Mouse (Mus musculus) kidney, embryonic 15.5 days (tissue): ENCODE measurements at regions not wholly inside any gene's neighbourhood (a gene's known extent, or its start where the extent isn't known, plus 50 kb on each side); places are given as distances from the start of the nearest gene placed in this dataset.
"Not testable (repeated sequence)": the region's sequence is repeated elsewhere in the genome, so short reads cannot be mapped to it uniquely, and the experiment has no call there.

Source experiments
- ATAC-seq: fragments of 200-750 bp; cut with Nextera tagmentation; replicated peaks from 2 replicates; pipeline ENCODE4 v1.8.0; 2017; ENCODE audit warnings: moderate TSS enrichment; ENCODE audit not compliant: low FRiP score
- H3K27ac ChIP-seq: fragments of 300-500 bp; sonication (generic); 2 replicates; pipeline ENCODE4 v1.5.1; 2015; ENCODE audit warnings: mild to moderate bottlenecking, inconsistent platforms
- H3K27me3 ChIP-seq: fragments of 300-500 bp; sonication (generic); 2 replicates; pipeline ENCODE4 v1.6.1; 2015; ENCODE audit warnings: inconsistent platforms
- H3K36me3 ChIP-seq: fragments of 300-500 bp; sonication (generic); 2 replicates; pipeline ENCODE4 v1.6.1; 2015; ENCODE audit warnings: inconsistent platforms
- H3K4me1 ChIP-seq: fragments of 300-500 bp; sonication (generic); 2 replicates; pipeline ENCODE4 v1.6.1; 2015; ENCODE audit warnings: inconsistent platforms
- H3K4me2 ChIP-seq: fragments of 300-500 bp; sonication (generic); 2 replicates; pipeline ENCODE4 v1.6.1; 2015; ENCODE audit warnings: moderate library complexity, mild to moderate bottlenecking, inconsistent platforms
- H3K4me3 ChIP-seq: fragments of 300-500 bp; sonication (generic); replicated peaks from 2 replicates; pipeline ENCODE4 v1.5.1; 2015; ENCODE audit warnings: mild to moderate bottlenecking, inconsistent platforms
- H3K9ac ChIP-seq: fragments of 300-500 bp; sonication (generic); 2 replicates; pipeline ENCODE4 v1.6.1; 2015; ENCODE audit warnings: mild to moderate bottlenecking, inconsistent platforms
- H3K9me3 ChIP-seq: fragments of 300-500 bp; sonication (generic); replicated peaks from 2 replicates; pipeline ENCODE4 v1.6.1; 2016; ENCODE audit warnings: inconsistent platforms
- WGBS: fragments of 180-500 bp; shearing (Covaris S2); methylation state at CpG from one replicate; pipeline ENCODE4 v1.1.7; 2015; ENCODE audit warnings: mixed read lengths; 5-methylcytosine and 5-hydroxymethylcytosine counted together

GRCm38 (mm10) chr4:7245653-7246052 is 993.2 kb downstream of the Car8 start:
- H3K4me1 ChIP-seq, result no peaks in the 10 kb centered on the region
- no peaks in the 10 kb centered on the region for H3K9me3 ChIP-seq
- ATAC-seq, result no peak
- H3K27ac ChIP-seq, result no peak overlapping the region
- no peak overlapping the region for H3K4me3 ChIP-seq
- no peak overlapping the region for H3K9ac ChIP-seq
- no peaks in the 10 kb centered on the region for H3K27me3 ChIP-seq
- 87% methylated on average over 2 of the region's 2 CpGs for WGBS
- H3K36me3 ChIP-seq, result no peaks in the 10 kb centered on the region
- H3K4me2 ChIP-seq, result no peak overlapping the region

GRCm38 (mm10) chr4:7237848-7238247 is 1001.0 kb downstream of the Car8 start:
- Histone ChIP-seq H3K4me1 (no peaks in the 10 kb centered on the region), H3K36me3 (no peaks in the 10 kb centered on the region), H3K9me3 (no peaks in the 10 kb centered on the region), H3K27ac (no peak overlapping the region), H3K9ac (no peak overlapping the region), H3K27me3 (no peaks in the 10 kb centered on the region), H3K4me2 (no peak overlapping the region), H3K4me3 (no peak overlapping the region)
- ATAC-seq, result no peak
- 87% methylated on average over 3 of the region's 3 CpGs for WGBS

- WGBS, result 92% methylated on average over 6 of the region's 6 CpGs
- ATAC-seq, result not testable (repeated sequence)
Observed at GRCm38 (mm10) chr4:7234537-7234936, 1004.3 kb downstream of the Car8 start.

GRCm38 (mm10) chr4:7228980-7229379 is 1009.9 kb downstream of the Car8 start:
- no peaks in the 10 kb centered on the region for H3K36me3 ChIP-seq
- no peak overlapping the region for H3K27ac ChIP-seq
- no peaks in the 10 kb centered on the region for H3K4me1 ChIP-seq
- ATAC-seq, result no peak
- H3K27me3 ChIP-seq, result no peaks in the 10 kb centered on the region
- WGBS, result 72% methylated on average over 2 of the region's 2 CpGs
- no peak overlapping the region for H3K9ac ChIP-seq
- H3K9me3 ChIP-seq, result no peaks in the 10 kb centered on the region
- no peak overlapping the region for H3K4me3 ChIP-seq
- H3K4me2 ChIP-seq, result no peak overlapping the region

More at GRCm38 (mm10) chr4:7234537-7234936, 1004.3 kb downstream of the Car8 start:
- H3K4me3 ChIP-seq, H3K27me3 ChIP-seq, H3K4me1 ChIP-seq, H3K4me2 ChIP-seq, H3K27ac ChIP-seq, H3K9me3 ChIP-seq, H3K36me3 ChIP-seq, H3K9ac ChIP-seq: not testable (repeated sequence)

GRCm38 (mm10) chr4:7222922-7223321 is 1015.9 kb downstream of the Car8 start:
- Histone ChIP-seq H3K36me3 (no peaks in the 10 kb centered on the region), H3K4me2 (no peak overlapping the region), H3K27ac (no peak overlapping the region), H3K9ac (no peak overlapping the region), H3K9me3 (no peaks in the 10 kb centered on the region), H3K27me3 (no peaks in the 10 kb centered on the region), H3K4me1 (no peaks in the 10 kb centered on the region), H3K4me3 (no peak overlapping the region)
- 92% methylated on average over 3 of the region's 3 CpGs for WGBS
- no peak for ATAC-seq

GRCm38 (mm10) chr4:7220426-7220825 is 1018.4 kb downstream of the Car8 start:
- no peak overlapping the region for H3K9ac ChIP-seq
- H3K4me2 ChIP-seq, result no peak overlapping the region
- H3K4me3 ChIP-seq, result no peak overlapping the region
- ATAC-seq, result no peak
- H3K9me3 ChIP-seq, result no peaks in the 10 kb centered on the region
- no peaks in the 10 kb centered on the region for H3K36me3 ChIP-seq
- no peaks in the 10 kb centered on the region for H3K27me3 ChIP-seq
- H3K27ac ChIP-seq, result no peak overlapping the region
- H3K4me1 ChIP-seq, result no peaks in the 10 kb centered on the region

- H3K4me1 ChIP-seq, result no peaks in the 10 kb centered on the region
- ATAC-seq, result no peak
- WGBS, result 83% methylated on average over 5 of the region's 5 CpGs
- no peak overlapping the region for H3K27ac ChIP-seq
- H3K9ac ChIP-seq, result no peak overlapping the region
- H3K4me3 ChIP-seq, result no peak overlapping the region
- no peaks in the 10 kb centered on the region for H3K9me3 ChIP-seq
- H3K27me3 ChIP-seq, result no peaks in the 10 kb centered on the region
- no peaks in the 10 kb centered on the region for H3K36me3 ChIP-seq
- no peak overlapping the region for H3K4me2 ChIP-seq
Observed at GRCm38 (mm10) chr4:7215048-7216030, 1023.5 kb downstream of the Car8 start.

- WGBS, result 91% methylated on average over 1 of the region's 1 CpGs
- Histone ChIP-seq H3K9me3 (no peaks in the 10 kb centered on the region), H3K4me1 (no peaks in the 10 kb centered on the region), H3K27me3 (no peaks in the 10 kb centered on the region), H3K27ac (no peak overlapping the region), H3K4me3 (no peak overlapping the region), H3K9ac (no peak overlapping the region), H3K36me3 (no peaks in the 10 kb centered on the region), H3K4me2 (no peak overlapping the region)
- no peak for ATAC-seq
Observed at GRCm38 (mm10) chr4:7206987-7207386, 1031.9 kb downstream of the Car8 start.

GRCm38 (mm10) chr4:7201816-7202215 is 1037.0 kb downstream of the Car8 start:
- ATAC-seq, result no peak
- no peaks in the 10 kb centered on the region for H3K36me3 ChIP-seq
- WGBS, result 30% methylated on average over 2 of the region's 2 CpGs

GRCm38 (mm10) chr4:7199941-7200340 is 1038.9 kb downstream of the Car8 start:
- Histone ChIP-seq H3K27ac (no peak overlapping the region), H3K9ac (no peak overlapping the region), H3K4me2 (no peak overlapping the region), H3K4me1 (no peaks in the 10 kb centered on the region), H3K27me3 (no peaks in the 10 kb centered on the region), H3K36me3 (no peaks in the 10 kb centered on the region), H3K4me3 (no peak overlapping the region), H3K9me3 (no peaks in the 10 kb centered on the region)
- 67% methylated on average over 2 of the region's 2 CpGs for WGBS
- no peak for ATAC-seq

More at GRCm38 (mm10) chr4:7201816-7202215, 1037.0 kb downstream of the Car8 start:
- Histone ChIP-seq H3K4me3 (no peak overlapping the region), H3K4me2 (no peak overlapping the region), H3K27me3 (no peaks in the 10 kb centered on the region), H3K4me1 (no peaks in the 10 kb centered on the region), H3K27ac (no peak overlapping the region), H3K9me3 (no peaks in the 10 kb centered on the region), H3K9ac (no peak overlapping the region)

GRCm38 (mm10) chr4:7199052-7199451 is 1039.8 kb downstream of the Car8 start:
- 92% methylated on average over 2 of the region's 2 CpGs for WGBS
- Histone ChIP-seq H3K27ac (no peak overlapping the region), H3K4me2 (no peak overlapping the region), H3K4me1 (no peaks in the 10 kb centered on the region), H3K9ac (no peak overlapping the region), H3K36me3 (no peaks in the 10 kb centered on the region), H3K9me3 (no peaks in the 10 kb centered on the region), H3K4me3 (no peak overlapping the region), H3K27me3 (no peaks in the 10 kb centered on the region)
- no peak for ATAC-seq

- H3K4me2 ChIP-seq, result no peak overlapping the region
- H3K9me3 ChIP-seq, result no peaks in the 10 kb centered on the region
- no peaks in the 10 kb centered on the region for H3K4me1 ChIP-seq
- ATAC-seq, result no peak
- no peaks in the 10 kb centered on the region for H3K27me3 ChIP-seq
- 58% methylated on average over 3 of the region's 3 CpGs for WGBS
- no peak overlapping the region for H3K9ac ChIP-seq
- no peaks in the 10 kb centered on the region for H3K36me3 ChIP-seq
- H3K4me3 ChIP-seq, result no peak overlapping the region
- H3K27ac ChIP-seq, result no peak overlapping the region
Observed at GRCm38 (mm10) chr4:7196570-7196969, 1042.3 kb downstream of the Car8 start.

- Histone ChIP-seq H3K27ac (no peak overlapping the region), H3K4me3 (no peak overlapping the region), H3K4me2 (no peak overlapping the region), H3K9ac (no peak overlapping the region), H3K9me3 (no peaks in the 10 kb centered on the region), H3K4me1 (no peaks in the 10 kb centered on the region), H3K27me3 (no peaks in the 10 kb centered on the region), H3K36me3 (no peaks in the 10 kb centered on the region)
- no peak for ATAC-seq
- 65% methylated on average over 1 of the region's 1 CpGs for WGBS
Observed at GRCm38 (mm10) chr4:7195619-7196018, 1043.2 kb downstream of the Car8 start.
